Mouse (Mus musculus): ENCODE data around the gene Cyp11a1.
A peak's percentile ranks its signal among the peaks of the same experiment; 100 is the strongest.

Gene Cyp11a1

GRCm38 (mm10) chr9:57972776-57973439, 33.3 kb upstream of the Cyp11a1 start:
- DNase-seq = no peak

- no peak for DNase-seq
These were observed 32.7 kb upstream of the Cyp11a1 start for GRCm38 (mm10) chr9:57973440-57974066.

- DNase-seq = no peak
These were observed 32.0 kb upstream of the Cyp11a1 start for GRCm38 (mm10) chr9:57974221-57974620.

GRCm38 (mm10) chr9:57975200-57975821, 30.9 kb upstream of the Cyp11a1 start:
- no peak for DNase-seq

- DNase-seq = no peak
These were observed 28.2 kb upstream of the Cyp11a1 start for GRCm38 (mm10) chr9:57978025-57978424.

- no peak for DNase-seq
These were observed 27.4 kb upstream of the Cyp11a1 start for GRCm38 (mm10) chr9:57978858-57979257.

- no peak for DNase-seq
These were observed 25.6 kb upstream of the Cyp11a1 start for GRCm38 (mm10) chr9:57980570-57980969.

GRCm38 (mm10) chr9:57985304-57985703, 20.9 kb upstream of the Cyp11a1 start:
- no peak for DNase-seq

GRCm38 (mm10) chr9:57986293-57986692, 19.9 kb upstream of the Cyp11a1 start:
- DNase-seq = no peak

GRCm38 (mm10) chr9:57988098-57988497, 18.1 kb upstream of the Cyp11a1 start:
- no peak for DNase-seq

GRCm38 (mm10) chr9:57989309-57989708, 16.9 kb upstream of the Cyp11a1 start:
- DNase-seq = no peak

- peak; percentile 51 to 58 for DNase-seq
These were observed 15.6 kb upstream of the Cyp11a1 start for GRCm38 (mm10) chr9:57990438-57991110.

- no peak for DNase-seq
These were observed 14.2 kb upstream of the Cyp11a1 start for GRCm38 (mm10) chr9:57992060-57992459.

GRCm38 (mm10) chr9:57992781-57993591, 13.2 kb upstream of the Cyp11a1 start:
- no peak for DNase-seq

- peak; percentile 26 to 41 for DNase-seq
These were observed 10.9 kb upstream of the Cyp11a1 start for GRCm38 (mm10) chr9:57995282-57995681.

- DNase-seq = peak in 1 of 2 experiments; percentile 26
These were observed 8.6 kb upstream of the Cyp11a1 start for GRCm38 (mm10) chr9:57997511-57998031.

GRCm38 (mm10) chr9:57998032-57998659, 8.1 kb upstream of the Cyp11a1 start:
- DNase-seq = peak; percentile 79 to 80

- peak in 1 of 2 experiments; percentile 22 for DNase-seq
These were observed 7.5 kb upstream of the Cyp11a1 start for GRCm38 (mm10) chr9:57998685-57999084.

GRCm38 (mm10) chr9:57999676-58000075, 6.5 kb upstream of the Cyp11a1 start:
- peak in 1 of 2 experiments; percentile 42 for DNase-seq

GRCm38 (mm10) chr9:58003272-58003671, 2.9 kb upstream of the Cyp11a1 start:
- no peak for DNase-seq

- no peak for DNase-seq
These were observed 2.3 kb downstream of the Cyp11a1 start for GRCm38 (mm10) chr9:58008336-58009014.
